Mouse (Mus musculus): ENCODE data around the gene Ipo11. TPM values are rescaled to one million over a fixed set of nuclear protein-coding genes. Genes with fewer than 3 reads are reported as not detected.

Ipo11 gene
- total RNA-seq, 2 experiments from 2014 or later, result 15.4 TPM

- DNase-seq (ENCODE audit: low spot score), result no peak
These were observed 117.0 kb downstream of the Ipo11 start for GRCm38 (mm10) chr13:106819749-106820148.

DNA sequence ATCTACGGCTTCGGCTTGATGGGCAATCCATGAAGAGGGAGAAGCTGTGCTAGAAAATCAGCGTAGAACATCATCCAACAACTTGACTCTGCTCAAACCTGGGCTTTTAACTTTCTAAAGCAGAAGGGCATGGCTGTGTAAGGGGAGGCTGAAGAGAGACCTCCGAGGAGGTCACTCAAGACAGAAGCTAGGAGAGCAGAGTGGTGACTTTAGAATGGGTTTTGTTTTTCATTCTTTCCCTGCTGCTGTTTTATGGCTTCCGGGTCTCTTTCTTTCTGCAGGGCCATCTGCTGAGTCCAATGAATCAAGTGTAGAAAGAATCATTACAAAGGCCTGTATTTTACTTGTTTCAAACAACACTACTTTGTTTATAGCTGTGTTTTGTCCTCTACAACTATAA, 119.7 kb downstream of the Ipo11 start:
- peak; percentile 7 for DNase-seq (ENCODE audit: low spot score)

GRCm38 (mm10) chr13:106813519-106813918, 123.2 kb downstream of the Ipo11 start:
- DNase-seq (ENCODE audit: low spot score), result no peak

GRCm38 (mm10) chr13:106813087-106813486, 123.7 kb downstream of the Ipo11 start:
- DNase-seq (ENCODE audit: low spot score), result no peak

DNA sequence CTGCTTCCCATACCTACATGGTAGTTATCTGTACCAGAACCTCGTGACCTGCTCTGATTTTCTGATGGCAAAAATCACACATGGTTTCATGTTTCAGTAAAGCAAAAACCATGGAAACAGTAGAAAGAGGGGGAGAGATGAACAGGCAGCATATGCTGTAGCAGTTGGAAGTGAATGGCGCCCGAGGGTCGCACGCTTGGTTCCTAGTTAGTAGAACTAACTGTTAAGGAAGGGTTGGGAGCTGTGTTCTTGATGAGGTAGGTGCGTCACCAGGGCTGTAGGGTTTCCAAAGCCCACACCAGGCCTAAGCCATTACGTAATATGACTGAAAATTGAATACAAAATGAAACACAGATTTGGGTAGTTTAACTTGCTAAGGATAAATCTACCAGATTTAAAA, 126.6 kb downstream of the Ipo11 start:
- no peak for DNase-seq (ENCODE audit: low spot score)

DNA sequence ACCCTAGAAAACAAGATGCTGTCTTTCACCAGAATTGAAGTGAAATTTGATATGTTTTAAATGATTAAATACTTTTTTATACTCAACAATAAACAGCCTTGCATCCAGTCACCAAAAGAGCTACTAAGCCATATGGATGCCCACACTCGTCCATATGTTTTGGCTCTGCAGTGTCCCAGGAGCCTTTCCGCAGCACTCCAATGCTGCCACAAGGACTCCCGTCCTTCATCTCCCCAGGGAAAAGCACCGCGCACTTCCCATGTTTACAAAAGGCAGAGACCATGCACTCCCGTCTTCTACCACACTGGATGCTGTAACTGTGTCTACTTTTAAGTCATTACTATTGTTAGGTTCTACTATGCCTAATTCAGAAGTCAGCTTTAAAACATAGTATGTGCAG, 127.9 kb downstream of the Ipo11 start:
- no peak for DNase-seq (ENCODE audit: low spot score)

DNA sequence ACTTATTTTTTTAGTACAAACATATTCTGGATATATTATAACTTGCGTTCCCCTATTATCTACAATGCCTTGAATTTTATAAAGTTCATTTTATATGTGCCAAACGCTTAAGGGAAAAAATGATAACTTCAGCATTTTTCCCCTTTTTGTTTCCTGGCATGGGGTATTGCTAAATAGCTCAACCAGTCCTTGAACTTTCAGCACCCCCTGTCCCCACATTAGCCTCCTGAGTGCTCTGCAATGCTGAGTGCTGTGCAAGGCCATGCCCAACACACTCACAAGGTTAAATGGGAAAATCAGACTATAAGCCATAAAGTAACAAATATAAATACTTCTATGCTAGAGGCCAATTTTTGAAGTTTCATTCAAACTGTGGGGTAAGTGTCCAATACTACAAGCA, 128.4 kb downstream of the Ipo11 start:
- no peak for DNase-seq (ENCODE audit: low spot score)

DNA sequence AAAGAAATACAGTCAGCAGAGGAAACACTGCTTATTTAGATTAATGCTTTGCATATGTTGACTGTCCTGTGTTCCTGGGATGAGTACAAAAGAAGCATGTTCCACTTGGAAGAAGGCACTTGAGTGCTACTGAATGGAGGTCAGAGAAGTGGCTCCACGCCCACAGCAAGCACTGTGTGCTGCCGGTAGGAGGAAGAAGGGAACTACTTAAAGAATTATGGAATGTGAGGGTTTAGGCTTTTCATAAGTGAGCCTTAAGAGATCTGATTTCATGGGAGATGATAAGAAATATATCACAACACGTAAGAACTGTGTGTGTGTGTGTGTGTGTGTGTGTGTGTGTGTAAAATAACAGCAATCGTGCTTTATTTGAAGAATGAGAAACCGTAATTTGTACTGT, 129.5 kb downstream of the Ipo11 start:
- DNase-seq (ENCODE audit: low spot score), result no peak

DNA sequence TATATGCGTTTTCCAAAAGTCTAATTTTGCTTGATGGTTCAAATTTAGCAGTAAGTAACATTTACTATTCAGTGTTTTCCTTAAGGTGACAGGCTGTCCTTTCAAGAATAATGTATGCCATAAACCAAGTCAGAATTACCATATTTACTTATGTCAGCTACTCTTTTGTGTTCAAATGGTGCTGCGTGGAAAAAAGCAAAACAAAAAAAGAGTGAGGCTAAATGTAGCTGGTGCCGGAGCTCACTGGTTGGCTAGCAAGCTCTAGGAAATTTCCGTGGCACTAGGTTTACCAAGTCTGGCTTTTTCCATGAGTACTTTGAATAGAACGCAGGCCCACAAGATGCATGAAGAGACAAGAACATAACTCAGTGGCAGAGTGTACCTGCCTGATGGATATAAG, 131.6 kb downstream of the Ipo11 start:
- DNase-seq (ENCODE audit: low spot score), result no peak

- DNase-seq (ENCODE audit: low spot score), result no peak
These were observed 138.7 kb downstream of the Ipo11 start for GRCm38 (mm10) chr13:106798026-106798425.

- no peak for DNase-seq (ENCODE audit: low spot score)
These were observed 147.9 kb downstream of the Ipo11 start for GRCm38 (mm10) chr13:106788817-106789216.

DNA sequence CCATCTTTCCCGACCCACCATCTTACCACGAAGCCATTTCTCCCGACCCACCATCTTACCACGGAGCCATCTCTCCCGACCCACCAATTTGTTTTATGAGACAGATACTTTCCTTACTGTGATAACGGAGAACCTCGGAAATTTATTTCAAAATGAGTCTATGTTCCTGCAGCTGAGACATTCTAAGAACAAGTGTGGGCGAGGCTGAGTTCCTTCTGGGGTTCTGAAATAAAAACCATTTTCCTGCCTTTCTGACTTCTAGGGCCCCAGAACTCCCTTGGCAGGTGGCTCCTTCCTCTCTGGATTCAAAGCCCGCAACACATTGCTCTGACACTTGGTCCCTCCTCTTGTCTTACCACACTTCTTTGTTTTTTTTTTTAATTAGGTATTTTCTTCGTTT, 168.0 kb downstream of the Ipo11 start:
- DNase-seq (ENCODE audit: low spot score), result no peak

DNA sequence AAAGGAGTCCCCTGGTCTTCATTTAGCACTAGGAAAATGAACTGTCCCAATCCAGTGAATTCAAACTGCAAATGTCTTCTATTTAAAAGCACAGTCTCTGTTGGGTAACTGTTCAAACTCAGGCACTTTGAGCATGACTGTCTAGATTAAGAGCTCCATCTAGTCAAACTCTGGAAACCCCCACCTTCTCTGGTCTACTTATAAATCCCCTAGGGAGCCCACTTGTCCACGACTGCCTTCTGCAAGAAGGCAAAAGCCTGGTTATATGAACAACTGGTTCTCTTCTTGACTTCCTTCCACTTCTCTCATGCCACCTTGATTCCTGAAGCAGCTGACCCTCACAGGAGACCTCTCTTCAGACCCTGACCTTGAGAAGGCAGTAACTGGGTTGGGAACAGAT, 174.1 kb downstream of the Ipo11 start:
- DNase-seq (ENCODE audit: low spot score), result no peak

GRCm38 (mm10) chr13:106761661-106762060, 175.1 kb downstream of the Ipo11 start:
- DNase-seq (ENCODE audit: low spot score), result no peak

GRCm38 (mm10) chr13:106760232-106760875, 176.4 kb downstream of the Ipo11 start:
- peak; percentile 7 for DNase-seq (ENCODE audit: low spot score)

DNA sequence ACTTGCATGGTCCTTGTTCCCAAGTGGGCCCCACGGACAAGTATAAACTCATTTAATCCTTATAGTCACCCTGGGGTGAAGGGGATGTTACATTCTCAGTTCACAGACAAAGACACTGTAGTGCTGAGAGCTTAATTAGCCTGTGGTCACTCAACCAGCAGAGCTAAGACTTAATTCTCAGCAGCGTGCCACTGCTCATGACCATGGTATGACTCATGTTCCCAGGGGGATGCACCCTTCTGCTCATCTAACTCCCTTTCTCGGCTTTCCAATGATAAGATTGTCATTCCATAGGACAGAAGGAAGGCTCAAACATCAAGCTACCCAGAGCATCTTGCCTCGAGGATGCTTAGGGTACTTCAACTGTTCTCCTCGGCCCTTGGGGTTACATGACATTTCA, 180.9 kb downstream of the Ipo11 start:
- DNase-seq (ENCODE audit: low spot score), result no peak

GRCm38 (mm10) chr13:106754216-106754615, 182.5 kb downstream of the Ipo11 start:
- no peak for DNase-seq (ENCODE audit: low spot score)

DNA sequence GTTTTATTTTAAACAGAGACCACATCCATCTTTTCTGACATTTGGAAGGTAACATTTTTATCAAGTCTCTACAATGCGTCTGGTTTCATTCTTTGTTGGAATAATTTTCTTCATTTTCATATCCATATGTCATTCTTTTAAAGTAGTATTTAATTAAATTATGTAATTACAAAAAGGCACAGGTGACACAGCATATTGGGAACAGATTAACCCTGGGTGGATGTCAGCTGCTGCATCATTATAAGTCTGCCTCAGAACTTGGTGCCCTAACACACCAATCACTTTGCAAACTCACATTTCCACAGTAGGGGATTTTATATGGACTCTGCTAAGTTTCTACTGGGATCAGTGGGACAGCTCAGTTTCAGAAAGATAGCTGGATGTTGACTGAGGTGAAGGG, 184.8 kb downstream of the Ipo11 start:
- DNase-seq (ENCODE audit: low spot score), result no peak

DNA sequence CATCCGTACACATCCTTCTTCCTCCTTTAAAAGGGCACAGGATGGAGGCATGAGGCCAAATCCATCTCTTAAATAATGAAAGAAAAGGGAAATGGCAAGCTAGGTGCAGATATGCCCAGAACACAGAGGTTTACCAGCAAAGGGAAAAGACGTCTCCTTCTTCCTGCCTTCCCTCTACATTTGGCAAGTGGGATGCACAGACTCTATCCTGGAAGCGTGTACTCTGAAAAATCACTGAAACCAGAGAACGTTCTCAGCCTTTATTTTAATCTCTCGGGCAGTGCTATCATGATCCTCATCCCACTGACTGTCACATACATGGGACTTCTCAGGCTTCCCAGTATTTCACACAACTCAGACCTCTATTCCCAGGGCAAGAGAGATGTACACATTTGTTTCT, 189.9 kb downstream of the Ipo11 start:
- no peak for DNase-seq (ENCODE audit: low spot score)

DNA sequence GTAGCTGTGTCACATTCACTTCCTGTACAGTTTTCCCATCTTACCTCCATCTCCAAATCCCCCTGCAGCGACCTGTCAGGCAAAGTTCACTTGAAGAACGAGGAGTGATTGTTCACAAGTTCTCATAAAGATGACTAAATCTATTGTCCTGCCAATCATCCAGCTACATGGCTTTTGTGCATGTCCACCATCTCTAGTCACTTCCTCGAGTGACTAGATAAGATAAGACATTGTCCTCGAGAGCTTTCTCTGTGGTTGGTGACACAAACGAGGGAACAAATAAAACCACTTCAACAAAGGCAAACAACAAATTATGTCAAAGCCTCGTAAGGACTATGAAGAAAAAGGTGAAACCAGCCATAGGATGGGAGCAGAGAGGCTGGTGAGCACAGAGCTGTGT, 191.6 kb downstream of the Ipo11 start:
- no peak for DNase-seq (ENCODE audit: low spot score)

Measured in gastrocnemius, adult 18-20 months (tissue).